Mouse (Mus musculus): ENCODE results near the gene Fam83f. TPM values are rescaled to one million over a fixed set of nuclear protein-coding genes. Genes with fewer than 3 reads are reported as not detected.

Gene Fam83f
- total and polyA plus RNA-seq, 2 experiments from 2014 or later: 0.48 to 0.93 TPM

GRCm38 (mm10) chr15:80697564-80697963 is 25.9 kb downstream of the Fam83f start:
- WGBS: 67% methylated on average over 5 of the region's 5 CpGs
- DNase-seq (ENCODE audit: low spot score) (no peak), ATAC-seq (ENCODE audit: low FRiP score) (no peak)
- no peak for TF ChIP-seq CTCF (IDR thresholded peaks at IDR 0.05)
- no peak overlapping the region for H3K4me2 ChIP-seq (ENCODE audit: low read depth, low read length, poor library complexity, severe bottlenecking)
- no peak overlapping the region for H3K4me3 ChIP-seq (ENCODE audit: low read depth, low read length)
- no peaks in the 10 kb centered on the region for H3K36me3 ChIP-seq (ENCODE audit: insufficient read depth, low read length)
- no peaks in the 10 kb centered on the region for H3K9me3 ChIP-seq (ENCODE audit: low read length)
- no peaks in the 10 kb centered on the region for H3K27me3 ChIP-seq (ENCODE audit: insufficient read depth, low read length)
- H3K27ac ChIP-seq (ENCODE audit: low read depth, low read length): no peak overlapping the region
- 0 out of 2 replicates have a peak overlapping the region, but pooled peaks have one; percentile 29 for H3K9ac ChIP-seq (replicated peaks; ENCODE audit: low read length, poor library complexity, severe bottlenecking)
- peaks cover 15% of the 10 kb centered on the region for H3K4me1 ChIP-seq (ENCODE audit: insufficient read depth, low read length)

- ATAC-seq (ENCODE audit: low FRiP score): no peak
- Histone ChIP-seq H3K27ac (ENCODE audit: low read depth, low read length) (no peak overlapping the region), H3K4me3 (ENCODE audit: low read depth, low read length) (no peak overlapping the region), H3K9me3 (ENCODE audit: low read length) (no peaks in the 10 kb centered on the region), H3K4me2 (ENCODE audit: low read depth, low read length, poor library complexity, severe bottlenecking) (no peak overlapping the region), H3K36me3 (ENCODE audit: insufficient read depth, low read length) (no peaks in the 10 kb centered on the region), H3K9ac (replicated peaks; ENCODE audit: low read length, poor library complexity, severe bottlenecking) (no peak overlapping the region), H3K27me3 (ENCODE audit: insufficient read depth, low read length) (no peaks in the 10 kb centered on the region), H3K4me1 (ENCODE audit: insufficient read depth, low read length) (no peaks in the 10 kb centered on the region)
- no peak for DNase-seq (ENCODE audit: low spot score)
- no peak for TF ChIP-seq CTCF (IDR thresholded peaks at IDR 0.05)
- WGBS: 83% methylated on average over 8 of the region's 8 CpGs
Measured at GRCm38 (mm10) chr15:80701481-80702257, 30.0 kb downstream of the Fam83f start.

GRCm38 (mm10) chr15:80702910-80703309 is 31.3 kb downstream of the Fam83f start:
- ATAC-seq (ENCODE audit: low FRiP score): no peak
- Histone ChIP-seq H3K4me1 (ENCODE audit: insufficient read depth, low read length) (no peaks in the 10 kb centered on the region), H3K36me3 (ENCODE audit: insufficient read depth, low read length) (no peaks in the 10 kb centered on the region), H3K27ac (ENCODE audit: low read depth, low read length) (no peak overlapping the region), H3K4me2 (ENCODE audit: low read depth, low read length, poor library complexity, severe bottlenecking) (no peak overlapping the region), H3K9ac (replicated peaks; ENCODE audit: low read length, poor library complexity, severe bottlenecking) (no peak overlapping the region), H3K27me3 (ENCODE audit: insufficient read depth, low read length) (no peaks in the 10 kb centered on the region), H3K4me3 (ENCODE audit: low read depth, low read length) (no peak overlapping the region), H3K9me3 (ENCODE audit: low read length) (no peaks in the 10 kb centered on the region)
- 77% methylated on average over 5 of the region's 5 CpGs for WGBS
- DNase-seq (ENCODE audit: low spot score): no peak
- TF ChIP-seq CTCF (IDR thresholded peaks at IDR 0.05): no peak

- Histone ChIP-seq H3K4me3 (ENCODE audit: low read depth, low read length) (no peak overlapping the region), H3K27me3 (ENCODE audit: insufficient read depth, low read length) (no peaks in the 10 kb centered on the region), H3K9ac (replicated peaks; ENCODE audit: low read length, poor library complexity, severe bottlenecking) (no peak overlapping the region), H3K36me3 (ENCODE audit: insufficient read depth, low read length) (no peaks in the 10 kb centered on the region), H3K27ac (ENCODE audit: low read depth, low read length) (no peak overlapping the region), H3K9me3 (ENCODE audit: low read length) (no peaks in the 10 kb centered on the region), H3K4me1 (ENCODE audit: insufficient read depth, low read length) (no peaks in the 10 kb centered on the region), H3K4me2 (ENCODE audit: low read depth, low read length, poor library complexity, severe bottlenecking) (no peak overlapping the region)
- no peak for TF ChIP-seq CTCF (IDR thresholded peaks at IDR 0.05)
- no peak for ATAC-seq (ENCODE audit: low FRiP score)
- WGBS: 88% methylated on average over 2 of the region's 2 CpGs
- no peak for DNase-seq (ENCODE audit: low spot score)
Measured at GRCm38 (mm10) chr15:80703495-80703894, 31.8 kb downstream of the Fam83f start.

- peak; percentile 92 for DNase-seq (ENCODE audit: low spot score)
- Histone ChIP-seq H3K4me3 (ENCODE audit: low read depth, low read length) (no peak overlapping the region), H3K9me3 (ENCODE audit: low read length) (no peaks in the 10 kb centered on the region), H3K27me3 (ENCODE audit: insufficient read depth, low read length) (no peaks in the 10 kb centered on the region), H3K4me2 (ENCODE audit: low read depth, low read length, poor library complexity, severe bottlenecking) (peak overlapping the region; percentile 38; the same call in 1 of the 2 replicates), H3K4me1 (ENCODE audit: insufficient read depth, low read length) (no peaks in the 10 kb centered on the region), H3K27ac (ENCODE audit: low read depth, low read length) (no peak overlapping the region), H3K36me3 (ENCODE audit: insufficient read depth, low read length) (no peaks in the 10 kb centered on the region), H3K9ac (replicated peaks; ENCODE audit: low read length, poor library complexity, severe bottlenecking) (no peak overlapping the region)
- peak; percentile 98 for TF ChIP-seq CTCF (IDR thresholded peaks at IDR 0.05)
- ATAC-seq (ENCODE audit: low FRiP score): peak; percentile 80
- 2% methylated on average over 7 of the region's 7 CpGs for WGBS
Measured at GRCm38 (mm10) chr15:80704267-80704666, 32.6 kb downstream of the Fam83f start.

- Histone ChIP-seq H3K9ac (replicated peaks; ENCODE audit: low read length, poor library complexity, severe bottlenecking) (no peak overlapping the region), H3K27me3 (ENCODE audit: insufficient read depth, low read length) (no peaks in the 10 kb centered on the region), H3K4me2 (ENCODE audit: low read depth, low read length, poor library complexity, severe bottlenecking) (peak overlapping the region; percentile 48), H3K36me3 (ENCODE audit: insufficient read depth, low read length) (no peaks in the 10 kb centered on the region), H3K4me3 (ENCODE audit: low read depth, low read length) (peak overlapping the region; percentile 24), H3K27ac (ENCODE audit: low read depth, low read length) (no peak overlapping the region), H3K4me1 (ENCODE audit: insufficient read depth, low read length) (no peaks in the 10 kb centered on the region), H3K9me3 (ENCODE audit: low read length) (no peaks in the 10 kb centered on the region)
- ATAC-seq (ENCODE audit: low FRiP score) (no peak), DNase-seq (ENCODE audit: low spot score) (peak; percentile 85)
- WGBS: 23% methylated on average over 18 of the region's 18 CpGs
- TF ChIP-seq CTCF (IDR thresholded peaks at IDR 0.05): peak; percentile 91
Measured at GRCm38 (mm10) chr15:80705828-80706549, 34.3 kb downstream of the Fam83f start.

All from midbrain, postnatal 0 days (tissue).